Mouse (Mus musculus) neural tube, embryonic 12.5 days (tissue): ENCODE data around the gene Utp4. TPM values are rescaled to one million over a fixed set of nuclear protein-coding genes. Genes with fewer than 3 reads are reported as not detected.
A peak's percentile ranks its signal among the peaks of the same experiment; 100 is the strongest.
"Not testable (repeated sequence)": the region's sequence is repeated elsewhere in the genome, so short reads cannot be mapped to it uniquely, and the experiment has no call there.

Experiments
- ATAC-seq: fragments of 200-750 bp; cut with Nextera tagmentation; 2 replicates; pipeline ENCODE4 v1.8.0; 2017; ENCODE audit warnings: low read depth, mild to moderate bottlenecking, moderate TSS enrichment, moderate library complexity; ENCODE audit not compliant: low FRiP score
- H3K27ac ChIP-seq: fragments of 300-500 bp; sonication (generic); 2 replicates; pipeline ENCODE4 v1.5.1; 2016
- H3K27me3 ChIP-seq: fragments of 300-500 bp; sonication (generic); replicated peaks from 2 replicates; pipeline ENCODE4 v1.6.1; 2016; ENCODE audit warnings: mild to moderate bottlenecking
- H3K36me3 ChIP-seq: fragments of 300-500 bp; sonication (generic); 2 replicates; pipeline ENCODE4 v1.6.1; 2016; ENCODE audit warnings: mild to moderate bottlenecking
- H3K4me1 ChIP-seq: fragments of 300-500 bp; sonication (generic); 2 replicates; pipeline ENCODE4 v1.6.1; 2016
- H3K4me2 ChIP-seq: fragments of 300-500 bp; sonication (generic); replicated peaks from 2 replicates; pipeline ENCODE4 v1.6.1; 2016; ENCODE audit warnings: mild to moderate bottlenecking
- H3K4me3 ChIP-seq: fragments of 300-500 bp; sonication (generic); 2 replicates; pipeline ENCODE4 v1.5.1; 2016
- H3K9ac ChIP-seq: fragments of 300-500 bp; sonication (generic); 2 replicates; pipeline ENCODE4 v1.6.1; 2016; ENCODE audit warnings: mild to moderate bottlenecking
- H3K9me3 ChIP-seq: fragments of 300-500 bp; sonication (generic); 2 replicates; pipeline ENCODE4 v1.6.1; 2016; ENCODE audit warnings: mild to moderate bottlenecking
- WGBS: fragments of 180-500 bp; shearing (Covaris S2); methylation state at CpG from one replicate; pipeline ENCODE4 v1.1.7; 2016; 5-methylcytosine and 5-hydroxymethylcytosine counted together
- polyA plus RNA-seq: library from polyadenylated mRNA; unstranded; fragments of >200 nt; fragmentation: Nextera tagmentation; extraction: Ambion mirVana; gene quantifications from 2 replicates; pipeline ENCODE4 v1.2.1, GENCODE M21; 2016

Gene Utp4
- polyA plus RNA-seq, 1 experiment from 2014 or later: 53.4 TPM

DNA sequence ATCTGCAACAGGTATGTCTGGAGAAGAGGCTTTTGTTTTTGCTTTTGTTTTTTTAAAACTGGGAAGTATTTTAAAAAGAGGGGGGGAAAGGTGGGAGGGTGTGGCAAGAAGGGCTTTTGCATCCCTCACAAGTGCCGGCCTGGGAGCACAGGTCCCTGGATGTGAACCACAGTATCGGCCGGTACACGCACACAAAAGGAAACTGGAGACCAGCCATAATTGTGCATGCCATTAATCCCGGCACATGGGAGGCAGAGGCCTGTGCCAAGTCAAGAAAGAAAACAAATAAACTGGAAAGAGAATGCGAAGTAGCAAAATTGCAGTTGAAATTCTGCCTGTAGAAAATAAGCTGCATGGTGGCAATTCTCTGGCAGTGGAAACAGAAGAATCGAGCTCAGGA, 14.9 kb downstream of the Utp4 start:
- peaks cover 78% of the 10 kb centered on the region for H3K36me3 ChIP-seq
- 94% methylated on average over 7 of the region's 7 CpGs for WGBS
- no peak overlapping the region for H3K4me2 ChIP-seq
- no peaks in the 10 kb centered on the region for H3K9me3 ChIP-seq
- H3K4me1 ChIP-seq: no peaks in the 10 kb centered on the region
- H3K27me3 ChIP-seq: no peaks in the 10 kb centered on the region
- H3K27ac ChIP-seq: no peak overlapping the region
- no peak overlapping the region for H3K4me3 ChIP-seq
- no peak overlapping the region for H3K9ac ChIP-seq
- no peak for ATAC-seq

DNA sequence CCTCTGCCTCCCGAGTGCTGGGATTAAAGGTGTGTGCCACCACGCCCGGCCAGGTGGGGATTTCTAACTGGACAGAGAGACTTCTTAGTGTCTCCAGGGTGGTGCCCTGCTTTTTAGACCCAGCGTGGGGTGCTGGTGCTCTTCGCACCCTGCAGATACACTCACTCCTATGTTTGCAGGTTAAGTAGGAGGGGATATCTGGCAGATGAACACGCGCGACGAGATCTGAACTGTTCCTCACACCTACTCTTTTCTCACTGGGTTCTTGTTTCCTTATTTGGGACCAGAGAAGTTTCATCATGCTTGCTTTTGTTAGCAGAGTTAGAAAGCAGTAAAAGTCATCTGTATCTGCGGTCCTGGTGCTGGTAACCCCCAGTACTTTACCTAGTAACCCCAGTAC, 20.2 kb downstream of the Utp4 start:
- peaks cover 76% of the 10 kb centered on the region for H3K36me3 ChIP-seq

DNA sequence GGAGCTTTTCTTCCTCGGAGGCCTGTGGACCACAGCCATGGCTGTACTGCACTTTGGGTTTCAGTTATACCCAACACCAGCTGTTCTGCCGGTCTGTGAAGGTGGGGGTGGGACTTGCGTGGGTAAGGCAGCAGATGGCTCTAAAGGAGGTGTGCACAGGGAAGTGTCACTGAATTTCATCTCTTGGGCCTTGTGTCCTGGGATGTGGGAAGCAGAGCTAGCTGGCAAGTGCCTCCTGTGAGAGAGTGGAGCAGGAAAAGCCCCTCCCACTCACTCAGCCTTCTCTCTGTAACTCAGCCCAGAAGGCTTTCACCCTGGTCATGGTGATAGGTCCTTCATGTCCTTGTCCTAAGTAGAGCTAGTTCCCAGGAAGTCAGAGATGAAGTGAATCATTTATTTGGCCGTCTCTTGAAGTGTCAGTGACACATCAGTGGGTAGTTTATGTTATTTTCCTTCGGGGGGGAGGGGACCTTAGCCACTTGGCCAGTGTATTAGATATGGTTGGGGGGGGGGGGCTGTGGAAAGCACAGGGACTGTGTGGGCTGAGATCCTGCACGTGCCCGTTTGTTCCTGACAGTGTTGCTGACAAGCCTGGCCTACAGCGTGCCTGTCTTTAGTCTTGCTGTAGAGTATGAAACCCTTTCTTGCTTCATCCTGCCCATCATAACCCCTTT, 26.4 kb downstream of the Utp4 start:
- Histone ChIP-seq H3K4me1 (no peaks in the 10 kb centered on the region), H3K36me3 (peaks cover 83% of the 10 kb centered on the region), H3K27me3 (no peaks in the 10 kb centered on the region), H3K9me3 (no peaks in the 10 kb centered on the region), H3K4me3 (no peak overlapping the region), H3K4me2 (no peak overlapping the region), H3K9ac (no peak overlapping the region), H3K27ac (no peak overlapping the region)
- WGBS: 93% methylated on average over 8 of the region's 8 CpGs
- ATAC-seq: no peak

More for the DNA sequence above, 20.2 kb downstream of the Utp4 start:
- WGBS: 97% methylated on average over 10 of the region's 10 CpGs
- Histone ChIP-seq H3K4me3 (no peak overlapping the region), H3K9me3 (no peaks in the 10 kb centered on the region), H3K4me1 (no peaks in the 10 kb centered on the region), H3K9ac (no peak overlapping the region), H3K27me3 (no peaks in the 10 kb centered on the region), H3K4me2 (no peak overlapping the region), H3K27ac (no peak overlapping the region)
- ATAC-seq: no peak

DNA sequence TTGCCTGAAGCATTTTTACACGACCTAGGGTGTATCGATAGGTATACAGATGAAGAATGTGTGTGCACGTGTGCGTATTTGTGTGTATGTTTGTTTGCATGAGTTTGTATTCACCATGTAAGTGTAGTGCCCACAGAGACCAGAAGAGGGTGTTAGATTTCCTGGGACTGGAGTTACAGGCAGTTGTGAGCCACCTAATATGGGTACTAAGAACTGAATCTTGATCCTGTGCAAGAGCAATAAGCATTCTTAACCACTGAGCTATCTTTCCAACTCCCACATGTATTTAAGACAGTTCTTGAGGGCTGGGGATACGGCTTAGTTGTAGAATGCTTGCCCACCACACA, 26.9 kb downstream of the Utp4 start:
- Histone ChIP-seq H3K36me3 (peaks cover 78% of the 10 kb centered on the region), H3K9ac (no peak overlapping the region), H3K4me3 (no peak overlapping the region), H3K27me3 (no peaks in the 10 kb centered on the region), H3K4me1 (no peaks in the 10 kb centered on the region), H3K9me3 (no peaks in the 10 kb centered on the region), H3K27ac (no peak overlapping the region), H3K4me2 (no peak overlapping the region)
- no peak for ATAC-seq
- 97% methylated on average over 5 of the region's 5 CpGs for WGBS

DNA sequence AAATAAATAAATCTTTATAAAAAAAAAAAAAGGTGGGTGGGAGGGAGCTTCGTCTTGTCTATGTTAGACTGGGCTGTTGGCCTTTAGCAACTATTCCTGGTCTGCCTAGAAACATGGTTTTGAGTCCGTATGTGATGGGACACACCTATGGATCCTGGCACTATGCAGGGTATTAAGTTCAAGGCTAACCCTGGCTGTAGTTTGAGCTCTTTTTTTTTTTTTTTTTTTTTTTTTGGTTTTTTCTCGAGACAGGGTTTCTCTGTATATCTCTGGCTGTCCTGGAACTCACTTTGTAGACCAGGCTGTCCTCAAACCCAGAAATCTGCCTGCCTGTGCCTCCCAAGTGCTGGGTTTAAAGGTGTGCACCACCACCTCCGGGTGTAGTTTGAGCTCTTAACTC, 30.6 kb downstream of the Utp4 start:
- Histone ChIP-seq H3K4me2 (no peak overlapping the region), H3K36me3 (peaks cover 41% of the 10 kb centered on the region), H3K9me3 (no peaks in the 10 kb centered on the region), H3K4me1 (no peaks in the 10 kb centered on the region), H3K4me3 (no peak overlapping the region), H3K27me3 (no peaks in the 10 kb centered on the region), H3K27ac (no peak overlapping the region), H3K9ac (no peak overlapping the region)
- ATAC-seq: no peak
- 82% methylated on average over 4 of the region's 4 CpGs for WGBS

GRCm38 (mm10) chr8:106924904-106925349, 31.5 kb downstream of the Utp4 start:
- Histone ChIP-seq H3K9ac (no peak overlapping the region), H3K36me3 (peaks cover 32% of the 10 kb centered on the region), H3K27ac (no peak overlapping the region), H3K4me2 (no peak overlapping the region), H3K9me3 (no peaks in the 10 kb centered on the region), H3K4me3 (no peak overlapping the region), H3K4me1 (no peaks in the 10 kb centered on the region), H3K27me3 (no peaks in the 10 kb centered on the region)
- ATAC-seq: no peak
- 89% methylated on average over 8 of the region's 8 CpGs for WGBS

GRCm38 (mm10) chr8:106925446-106925845, 32.0 kb downstream of the Utp4 start:
- no peaks in the 10 kb centered on the region for H3K4me1 ChIP-seq
- no peak overlapping the region for H3K4me2 ChIP-seq
- WGBS: 92% methylated on average over 4 of the region's 4 CpGs
- H3K9ac ChIP-seq: no peak overlapping the region
- H3K27ac ChIP-seq: no peak overlapping the region
- H3K4me3 ChIP-seq: no peak overlapping the region
- H3K36me3 ChIP-seq: peaks cover 27% of the 10 kb centered on the region
- no peaks in the 10 kb centered on the region for H3K9me3 ChIP-seq
- ATAC-seq: no peak
- H3K27me3 ChIP-seq: no peaks in the 10 kb centered on the region

GRCm38 (mm10) chr8:106927247-106927646, 33.8 kb downstream of the Utp4 start:
- Histone ChIP-seq H3K9me3 (no peaks in the 10 kb centered on the region), H3K4me3 (no peak overlapping the region), H3K27me3 (peaks cover under 1% of the 10 kb centered on the region; the same call in 1 of the 2 replicates), H3K36me3 (peaks cover 14% of the 10 kb centered on the region), H3K9ac (no peak overlapping the region), H3K4me1 (peaks cover 1% of the 10 kb centered on the region; the same call in 1 of the 2 replicates), H3K4me2 (no peak overlapping the region), H3K27ac (no peak overlapping the region)
- ATAC-seq: no peak
- 55% methylated on average over 4 of the region's 4 CpGs for WGBS

DNA sequence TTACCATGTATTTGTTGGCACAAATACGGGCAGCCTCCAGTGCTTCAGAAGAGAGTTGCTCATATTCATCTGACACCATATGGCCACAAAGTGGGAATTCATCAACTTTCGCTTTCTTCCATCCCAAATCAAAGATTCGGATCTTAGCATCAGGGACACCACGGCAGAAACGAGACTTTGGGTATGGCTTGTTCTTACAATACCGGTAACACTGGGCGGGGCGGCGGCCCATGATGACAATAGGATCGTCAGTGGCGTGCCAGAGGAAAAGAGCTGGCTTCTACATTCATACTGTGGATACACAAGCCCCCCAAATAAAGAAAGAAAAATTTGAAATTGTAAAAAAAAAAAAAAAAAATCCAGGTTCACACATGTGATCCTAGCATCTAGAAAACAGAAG, 34.7 kb downstream of the Utp4 start:
- not testable (repeated sequence) for ATAC-seq, H3K4me1 ChIP-seq, H3K27me3 ChIP-seq, H3K36me3 ChIP-seq, H3K9me3 ChIP-seq, H3K27ac ChIP-seq, H3K4me2 ChIP-seq, H3K4me3 ChIP-seq, H3K9ac ChIP-seq
- 93% methylated on average over 11 of the region's 11 CpGs for WGBS

DNA sequence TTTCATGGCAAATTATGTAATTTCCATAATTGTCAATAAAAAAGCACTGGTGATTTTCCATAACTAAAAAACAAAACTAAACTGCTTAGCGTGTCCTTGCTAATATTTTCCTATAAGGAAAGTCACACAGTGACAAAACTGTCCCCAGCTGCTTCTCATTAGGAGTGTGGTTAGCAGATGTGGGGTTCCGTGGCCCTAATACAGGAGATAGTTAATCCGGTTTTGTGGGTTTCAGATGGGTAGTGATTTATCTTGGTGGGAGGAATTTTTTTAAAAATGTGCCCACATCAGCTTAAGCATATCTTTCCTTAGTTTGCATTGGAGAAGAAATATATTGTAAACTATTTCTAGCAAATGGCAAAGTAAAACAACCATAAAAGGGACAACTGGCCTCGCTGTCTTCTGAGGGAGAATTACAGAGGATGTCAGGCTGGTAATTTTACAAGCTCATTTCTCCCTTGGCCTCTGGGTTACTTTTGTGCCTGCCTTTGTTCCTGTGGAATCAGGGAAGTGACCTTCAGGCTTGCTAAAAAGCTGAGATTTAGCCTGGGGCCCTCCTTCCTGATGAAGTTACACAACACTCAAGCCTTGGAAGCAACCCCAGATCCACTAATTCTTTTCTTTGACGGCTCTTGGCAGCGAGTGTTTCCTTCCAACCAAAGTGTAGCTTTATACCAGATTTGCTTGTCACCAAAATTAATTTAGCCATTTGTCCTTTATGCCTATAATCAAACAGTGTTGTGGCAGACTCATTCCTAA, 35.9 kb downstream of the Utp4 start:
- Histone ChIP-seq H3K27ac (no peak overlapping the region), H3K4me1 (peaks cover 4% of the 10 kb centered on the region; the same call in 1 of the 2 replicates), H3K9me3 (no peaks in the 10 kb centered on the region), H3K4me2 (no peak overlapping the region), H3K4me3 (no peak overlapping the region), H3K36me3 (no peaks in the 10 kb centered on the region), H3K9ac (no peak overlapping the region), H3K27me3 (peaks cover 10% of the 10 kb centered on the region; the same call in 1 of the 2 replicates)
- WGBS: 50% methylated on average over 6 of the region's 6 CpGs
- ATAC-seq: no peak

GRCm38 (mm10) chr8:106929921-106930320, 36.5 kb downstream of the Utp4 start:
- Histone ChIP-seq H3K4me2 (no peak overlapping the region), H3K9me3 (no peaks in the 10 kb centered on the region), H3K4me1 (peaks cover 4% of the 10 kb centered on the region; the same call in 1 of the 2 replicates), H3K27ac (no peak overlapping the region), H3K4me3 (no peak overlapping the region), H3K9ac (no peak overlapping the region), H3K36me3 (no peaks in the 10 kb centered on the region), H3K27me3 (peaks cover 12% of the 10 kb centered on the region; the same call in 1 of the 2 replicates)
- no peak for ATAC-seq
- WGBS: 78% methylated on average over 5 of the region's 5 CpGs

- Histone ChIP-seq H3K27ac (no peak overlapping the region), H3K36me3 (no peaks in the 10 kb centered on the region), H3K4me3 (no peak overlapping the region), H3K4me2 (peak overlapping the region; percentile 46), H3K27me3 (peaks cover 12% of the 10 kb centered on the region; the same call in 1 of the 2 replicates), H3K9ac (0 out of 2 replicates have a peak overlapping the region, but pooled peaks have one; percentile 17), H3K9me3 (no peaks in the 10 kb centered on the region), H3K4me1 (peaks cover 15% of the 10 kb centered on the region)
- ATAC-seq: no peak
- 19% methylated on average over 22 of the region's 22 CpGs for WGBS
Measured at GRCm38 (mm10) chr8:106932376-106933065, 39.1 kb downstream of the Utp4 start.
